Mouse (Mus musculus): ENCODE results near the gene Ppp1r9b.

The Ppp1r9b gene

DNA sequence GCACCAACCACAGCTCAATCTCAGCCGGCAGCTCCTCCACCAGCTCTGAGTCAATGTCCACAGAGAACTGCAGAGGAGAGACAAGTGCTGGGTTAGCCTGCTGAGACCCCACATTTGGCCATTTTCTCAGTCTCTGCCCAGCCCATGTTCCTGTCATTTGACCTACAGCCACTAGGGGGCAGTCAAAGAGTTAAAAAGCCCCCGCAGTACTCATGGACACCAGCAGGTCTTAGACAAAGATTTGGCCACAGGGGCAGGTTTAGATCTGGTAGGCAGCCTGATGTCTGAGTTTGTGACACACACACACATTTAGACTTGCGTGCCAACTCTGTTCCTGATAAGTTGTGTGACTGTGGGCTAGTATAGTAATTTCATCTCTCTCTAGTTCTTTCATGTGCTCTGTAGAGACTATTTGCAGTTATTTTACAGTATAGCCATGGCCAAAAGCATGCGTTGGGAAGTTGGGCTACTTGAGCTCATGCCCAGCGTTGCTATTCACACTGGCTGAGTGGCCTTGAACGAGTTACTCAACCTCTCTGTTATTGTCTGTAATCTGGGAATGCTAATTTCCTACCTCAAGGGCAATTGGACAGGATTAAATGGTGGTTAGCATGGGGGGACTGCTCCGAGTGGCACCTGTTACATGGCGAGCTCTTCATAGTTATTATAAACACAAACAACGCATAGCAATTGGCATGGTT, 56.3 kb downstream of the Ppp1r9b start:
- in situ Hi-C loops (cut with MboI): no loop called here

- in situ Hi-C loops (cut with MboI): no loop called here
Observed at GRCm38 (mm10) chr11:95053062-95053461, 62.2 kb downstream of the Ppp1r9b start.

All from mature B cell (primary cell).